In genomic region chr2:92768088-92768487, GRCm38 (mm10) we compare ENCODE assay signal across 8 mouse cellular contexts.
DNase-seq lines count a peak whose midpoint lies in the region.
"Had no signal": no experiment of that assay in that cellular context is flagged by ENCODE, and none has a peak within 500 bp of the region (broad histone marks: within the 10 kb centered on the region; RNA-seq: fewer than 3 reads in every experiment).

No protein-coding gene starts in this region.

- H3K36me3 ChIP-seq in embryonic facial prominence, embryonic 10.5 days (replicated peaks) = no peaks in the 10 kb centered on the region
- H3K36me3 ChIP-seq: liver, embryonic 15.5 days had no signal

- no peak overlapping the region for H3K4me3 ChIP-seq in embryonic facial prominence, embryonic 10.5 days
- H3K4me3 ChIP-seq: liver, embryonic 15.5 days had no signal

- no peaks in the 10 kb centered on the region for H3K27me3 ChIP-seq in embryonic facial prominence, embryonic 10.5 days (replicated peaks; ENCODE audit: low read depth, poor library complexity, severe bottlenecking)
- H3K27me3 ChIP-seq: liver, embryonic 15.5 days had no signal

- H3K27ac ChIP-seq in embryonic facial prominence, embryonic 10.5 days (replicated peaks) = no peak overlapping the region
- H3K27ac ChIP-seq: liver, embryonic 15.5 days had no signal

- no peaks in the 10 kb centered on the region for H3K4me1 ChIP-seq in embryonic facial prominence, embryonic 10.5 days
- H3K4me1 ChIP-seq: liver, embryonic 15.5 days had no signal

- DNase-seq in kidney, adult 9 months = peak; percentile 4
- no peak for DNase-seq in kidney, postnatal 4 days
- DNase-seq in testis, postnatal 10 days (ENCODE audit: low spot score) = peak; percentile 44
- no peak for DNase-seq in testis, postnatal 14 days (ENCODE audit: low spot score)
- peak; percentile 62 to 75 for DNase-seq in cerebellum, postnatal 25 days
- no peak for DNase-seq in embryonic facial prominence, embryonic 10.5 days (ENCODE audit: low spot score)
- no peak for DNase-seq in MN1 (ENCODE audit: low spot score)

- no peaks in the 10 kb centered on the region for H3K9me3 ChIP-seq in embryonic facial prominence, embryonic 10.5 days
- H3K9me3 ChIP-seq: liver, embryonic 15.5 days had no signal

- WGBS in embryonic facial prominence, embryonic 10.5 days = 78% methylated on average over 2 of the region's 2 CpGs

Comparison
In these comparisons a context has a peak if more than half of its experiments do, and no peak if none do; other contexts are left out.
1. DNase-seq: peak in kidney, adult 9 months (single experiment), testis, postnatal 10 days (single experiment) and cerebellum, postnatal 25 days (2 of 2); none in kidney, postnatal 4 days (0 of 2), testis, postnatal 14 days (single experiment), embryonic facial prominence, embryonic 10.5 days (single experiment) and MN1 (single experiment).